Mouse (Mus musculus) CD8-positive naive resting alpha-beta T cell, adult 2 months (primary cell): ENCODE data around the gene Trim69.

Experiments used
- DNase-seq, 2 experiments: peaks; one replicate each; pipeline ENCODE4 v3.0.0; 2022; ENCODE audit warnings: low read depth in 2 of 2, low spot score in 2 of 2

The Trim69 gene

DNA sequence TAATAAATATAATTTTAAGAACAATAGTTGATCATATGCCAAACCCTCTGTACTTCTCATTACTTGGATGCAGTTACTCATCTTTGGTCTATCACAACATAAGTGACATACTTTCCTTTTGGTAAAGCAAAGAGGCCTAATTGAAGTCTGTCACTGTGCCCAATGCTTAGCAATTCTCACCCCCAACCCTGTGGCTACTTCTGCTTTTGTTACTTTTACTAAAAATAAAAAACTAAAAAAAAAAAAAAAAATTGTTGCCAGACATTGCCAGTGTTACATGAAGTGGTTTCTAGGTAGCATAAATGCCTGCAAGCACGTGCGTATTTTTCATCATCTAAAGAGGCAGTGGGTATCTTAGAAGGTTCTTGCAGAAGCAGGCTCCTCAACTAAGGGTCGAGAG lies 7.7 kb upstream of the Trim69 start:
- no peak for DNase-seq

DNA sequence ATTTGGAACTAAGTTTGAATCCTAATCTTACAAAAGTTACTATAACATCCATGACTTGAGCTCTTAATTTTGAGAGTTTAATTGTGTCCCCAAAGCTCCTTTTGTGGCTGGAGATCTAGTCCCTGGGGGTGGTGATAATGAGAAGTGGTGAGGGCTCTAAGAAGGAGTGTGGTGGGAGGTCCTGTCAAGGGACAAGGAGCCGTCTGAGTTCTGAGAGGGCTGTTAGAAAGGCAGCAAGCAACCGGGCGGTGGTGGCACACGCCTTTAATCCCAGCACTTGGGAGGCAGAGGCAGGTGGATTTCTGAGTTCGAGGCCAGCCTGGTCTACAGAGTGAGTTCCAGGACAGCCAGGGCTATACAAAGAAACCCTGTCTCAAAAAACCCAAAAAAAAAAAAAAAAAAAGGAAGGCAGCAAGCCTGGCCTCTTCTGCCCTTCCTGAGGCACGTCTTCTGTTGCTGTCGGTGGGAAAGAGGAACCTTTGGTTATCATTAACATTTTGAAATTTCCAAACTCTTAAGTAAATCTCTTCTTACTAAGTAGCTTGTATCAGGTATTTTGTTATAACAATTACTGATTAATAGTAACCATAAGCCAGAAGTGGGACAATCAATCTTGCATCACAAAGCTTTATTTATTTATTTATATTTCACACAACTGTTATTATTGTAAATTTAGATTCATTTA lies 6.7 kb upstream of the Trim69 start:
- no peak for DNase-seq

DNA sequence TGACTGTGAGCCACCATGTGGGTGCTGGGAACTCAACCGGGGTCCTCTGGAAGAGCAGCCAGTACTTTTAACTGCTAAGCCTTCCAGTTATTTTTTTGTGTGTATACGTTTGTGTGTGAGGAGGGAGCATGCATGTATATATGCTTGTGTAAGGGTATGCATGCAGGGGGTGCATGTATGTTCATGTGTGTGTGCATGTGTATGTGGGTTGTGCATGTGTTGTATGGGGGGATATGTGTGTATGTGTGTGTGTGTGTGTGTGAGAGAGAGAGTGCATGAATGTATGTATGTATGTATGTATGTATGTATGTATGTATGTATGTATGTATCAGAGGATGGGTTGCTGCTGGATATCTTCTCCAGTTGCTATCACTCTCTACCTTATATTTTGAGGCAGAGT lies 6.0 kb upstream of the Trim69 start:
- no peak for DNase-seq

DNA sequence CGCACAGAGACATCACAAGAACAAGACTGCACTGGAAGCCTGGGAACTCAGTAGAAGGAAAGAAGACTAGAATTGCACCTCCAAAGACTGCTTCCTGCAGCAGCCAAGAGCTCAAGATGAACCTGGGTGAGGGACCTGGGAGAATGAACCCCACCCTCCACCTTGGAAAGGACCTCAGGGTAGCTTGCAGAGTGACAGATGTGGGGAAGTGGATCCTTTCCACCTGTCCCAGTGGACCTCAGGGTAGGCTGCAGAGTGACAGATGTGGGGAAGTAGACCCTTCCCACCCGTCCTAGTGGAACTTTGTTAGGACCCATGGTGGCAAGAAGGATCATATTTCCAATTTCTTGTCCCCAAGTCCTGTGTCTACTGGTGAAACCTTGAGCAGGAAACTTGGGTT lies 5.2 kb upstream of the Trim69 start:
- no peak for DNase-seq

DNA sequence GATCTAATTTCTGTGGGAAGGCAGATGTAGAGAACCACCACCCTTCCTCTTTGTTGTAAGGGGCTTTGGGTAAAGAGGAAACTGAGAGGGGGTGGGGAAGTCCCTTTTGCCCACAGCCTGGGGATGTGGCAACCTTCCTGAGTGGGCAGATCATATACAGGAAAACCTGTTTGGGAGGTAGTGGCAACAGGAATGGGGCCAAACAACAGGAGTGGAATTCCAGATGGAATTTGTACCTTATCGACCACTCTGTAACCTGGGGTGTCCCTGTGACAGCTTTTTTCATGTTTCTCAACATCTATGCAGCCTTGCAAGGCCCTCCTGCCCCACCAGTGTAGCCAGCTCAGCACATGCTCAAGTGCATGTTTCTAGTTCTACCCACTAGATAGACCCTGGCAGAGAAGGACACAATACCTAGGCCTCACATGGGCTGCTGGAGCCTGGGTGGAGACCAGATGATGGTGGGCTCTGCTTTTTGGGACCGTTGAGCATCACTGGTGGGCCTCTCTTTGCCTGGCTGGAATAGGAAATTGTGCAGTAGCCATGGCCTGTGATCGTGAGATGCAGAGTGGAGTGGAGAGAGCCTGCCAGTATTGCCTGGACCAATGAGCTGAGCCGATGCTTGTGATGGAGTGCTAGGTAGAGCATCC lies 4.3 kb upstream of the Trim69 start:
- no peak for DNase-seq

DNA sequence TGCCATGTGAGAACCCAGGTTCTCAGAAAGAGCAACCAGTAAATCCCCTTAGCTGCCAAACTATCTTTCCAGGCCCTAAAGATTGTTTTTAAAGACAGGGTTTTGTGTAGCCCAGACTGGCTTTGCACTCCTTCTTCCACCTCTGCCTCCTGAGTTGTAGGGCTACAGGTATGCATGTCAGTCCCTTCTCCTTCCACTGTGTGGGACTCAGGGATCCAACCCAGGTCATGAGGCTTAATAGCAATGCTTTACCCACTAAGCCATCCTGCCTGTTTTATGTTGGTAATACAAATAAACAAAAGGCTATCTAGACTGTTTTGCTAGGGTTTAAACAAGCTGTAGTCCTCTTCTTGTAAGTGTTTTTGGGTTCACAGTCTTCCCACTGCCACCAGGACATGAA lies 2.9 kb upstream of the Trim69 start:
- no peak for DNase-seq

DNA sequence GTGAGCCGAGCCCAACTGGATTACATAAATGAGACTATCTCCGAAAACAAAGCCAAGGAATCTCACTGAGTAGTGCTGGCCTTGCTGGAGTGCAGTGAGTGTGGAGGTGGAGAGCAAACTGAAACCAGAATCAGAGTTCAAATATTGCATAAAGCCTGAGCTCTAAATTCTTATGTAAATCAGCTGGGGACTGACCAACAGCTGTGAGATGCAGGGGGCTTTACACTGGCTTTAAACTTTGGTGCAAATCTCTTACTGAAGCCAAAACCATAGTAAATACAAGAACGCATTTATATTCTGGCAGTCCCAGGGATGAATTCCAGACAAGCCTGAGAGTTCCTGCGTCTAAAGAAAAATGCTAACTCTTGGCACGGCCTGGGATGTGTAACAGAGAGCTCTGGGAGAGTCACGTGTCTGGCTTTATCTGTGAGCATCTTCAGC lies 2.1 kb upstream of the Trim69 start:
- DNase-seq: no peak

DNA sequence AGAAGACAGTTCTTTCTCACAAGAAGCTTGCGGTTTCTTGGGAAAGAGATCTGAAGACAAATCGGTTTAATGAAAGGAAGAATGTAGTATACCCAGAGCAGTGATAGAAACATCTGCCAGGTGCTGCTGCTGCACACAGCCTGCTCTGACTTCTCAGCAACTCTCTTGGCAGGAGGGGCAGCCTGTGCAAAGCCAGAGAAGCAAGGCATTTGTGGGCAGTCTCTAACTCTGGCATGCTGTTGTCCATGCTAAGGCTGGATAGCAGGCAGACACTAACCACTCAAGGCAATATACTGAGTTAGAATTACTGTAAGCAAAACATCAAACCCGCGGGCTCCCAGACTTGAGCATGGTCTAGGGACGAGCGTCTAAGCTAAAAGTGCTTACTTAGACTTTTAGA lies 833 bp upstream of the Trim69 start:
- DNase-seq: no peak

DNA sequence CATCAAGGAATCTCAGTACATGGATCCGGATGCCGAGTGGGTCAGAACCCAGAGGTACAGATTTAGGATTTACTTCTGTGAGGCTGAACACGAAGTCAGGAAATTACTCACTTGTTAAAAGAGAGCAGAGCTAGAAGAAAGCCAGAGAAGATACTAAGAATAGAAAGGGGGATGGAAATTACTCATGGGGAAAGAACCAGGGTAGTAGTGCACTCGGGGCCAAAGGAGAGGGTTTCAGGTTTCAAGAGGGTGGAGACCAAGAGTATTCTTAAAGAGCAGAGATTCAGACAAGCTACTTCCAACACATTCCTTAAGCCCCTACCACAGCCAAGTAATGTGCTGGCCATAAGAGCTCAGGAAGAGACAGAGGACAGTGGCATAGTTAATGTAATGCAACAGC lies 1.0 kb downstream of the Trim69 start:
- no peak for DNase-seq

DNA sequence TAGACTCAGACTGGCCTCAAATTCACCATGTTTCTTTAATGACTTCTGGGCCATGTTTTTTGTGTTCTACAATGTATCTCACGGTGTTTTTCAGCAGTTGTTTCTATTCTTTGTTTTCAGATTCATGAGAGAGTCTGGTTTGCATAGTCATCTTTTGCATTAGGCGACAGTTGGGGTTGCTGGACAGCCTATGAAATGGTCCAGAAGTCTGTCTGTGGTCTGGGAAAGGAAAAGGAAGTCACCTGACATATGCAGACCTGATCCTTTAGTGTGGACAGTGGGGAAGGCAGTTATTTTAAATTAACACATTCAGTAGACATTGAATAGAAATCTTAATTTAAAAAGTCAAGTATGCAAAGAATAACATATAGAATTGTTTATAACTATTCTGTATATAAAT lies 2.0 kb downstream of the Trim69 start:
- DNase-seq: no peak

DNA sequence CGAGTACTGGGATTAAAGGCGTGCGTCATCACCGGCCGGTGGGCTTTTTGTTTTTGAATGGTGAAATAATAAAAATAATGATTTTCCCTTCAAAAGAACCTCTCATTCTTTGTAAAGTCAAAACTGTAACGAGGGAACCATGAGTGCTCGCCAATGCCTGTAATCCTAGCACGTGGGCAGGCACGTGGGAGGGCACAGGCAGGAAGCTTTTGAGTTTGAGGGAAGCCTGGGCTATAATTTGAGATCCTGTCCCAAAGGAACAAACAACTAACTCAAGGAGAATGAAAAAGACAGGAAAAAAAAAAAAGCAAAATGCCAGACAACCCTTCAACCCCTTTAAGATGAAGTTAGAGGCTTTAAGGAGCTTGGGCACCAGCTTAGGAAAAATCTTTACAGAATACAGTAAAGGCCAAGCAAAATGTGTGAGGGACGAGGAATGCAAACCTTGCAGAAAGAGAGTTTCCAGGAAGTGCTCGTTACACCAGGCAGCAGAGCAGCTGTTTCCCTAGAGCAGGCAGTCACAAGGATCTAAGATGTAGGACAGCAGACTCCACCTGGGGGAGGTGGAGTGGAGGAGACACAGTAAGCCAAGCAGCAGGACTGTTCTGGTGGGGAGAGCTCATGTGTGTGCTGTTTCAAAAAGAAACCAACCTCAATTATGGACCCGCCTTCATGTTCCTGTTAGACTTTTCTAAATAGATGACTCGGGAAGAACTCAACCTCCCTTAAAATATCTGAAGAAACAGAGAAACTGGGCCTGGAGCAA lies 3.1 kb downstream of the Trim69 start:
- no peak for DNase-seq

DNA sequence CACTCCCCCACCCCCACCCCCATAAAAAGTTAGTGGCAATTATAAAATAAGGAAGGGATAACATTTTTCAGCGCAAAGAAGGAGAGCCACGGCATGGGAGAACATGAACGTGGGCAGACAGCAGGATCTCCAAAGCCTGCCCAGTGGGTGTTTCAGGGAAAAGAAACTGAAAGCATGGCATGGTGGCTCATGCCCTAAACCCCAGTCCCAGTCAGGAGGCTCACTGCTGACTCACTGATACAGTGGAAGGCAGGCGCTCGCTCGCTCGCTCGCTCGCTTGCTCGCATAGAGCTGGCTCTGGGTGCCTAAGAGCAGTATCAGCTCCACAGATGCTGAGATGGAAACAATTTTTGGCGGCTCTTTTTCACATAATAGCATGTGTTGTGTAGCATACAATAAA lies 3.8 kb downstream of the Trim69 start:
- no peak for DNase-seq

DNA sequence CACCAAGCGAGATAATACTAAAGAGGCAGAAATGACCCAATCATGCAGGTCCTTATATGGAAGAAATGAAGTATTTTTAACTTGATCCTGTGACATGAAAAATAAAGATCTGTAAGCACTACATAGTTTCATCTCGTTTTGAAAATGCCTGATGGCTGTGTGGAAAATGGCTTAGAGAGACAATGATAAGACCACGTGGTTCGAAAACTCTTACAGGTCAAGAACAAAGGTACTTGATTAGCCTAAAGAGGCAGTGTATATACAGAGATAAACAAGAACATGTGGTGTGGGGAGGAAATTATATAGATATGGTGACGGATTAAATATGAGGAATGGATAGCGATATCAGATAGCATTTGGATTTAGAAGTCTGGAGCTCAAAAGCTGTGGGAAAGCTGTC lies 10.8 kb downstream of the Trim69 start:
- no peak for DNase-seq

DNA sequence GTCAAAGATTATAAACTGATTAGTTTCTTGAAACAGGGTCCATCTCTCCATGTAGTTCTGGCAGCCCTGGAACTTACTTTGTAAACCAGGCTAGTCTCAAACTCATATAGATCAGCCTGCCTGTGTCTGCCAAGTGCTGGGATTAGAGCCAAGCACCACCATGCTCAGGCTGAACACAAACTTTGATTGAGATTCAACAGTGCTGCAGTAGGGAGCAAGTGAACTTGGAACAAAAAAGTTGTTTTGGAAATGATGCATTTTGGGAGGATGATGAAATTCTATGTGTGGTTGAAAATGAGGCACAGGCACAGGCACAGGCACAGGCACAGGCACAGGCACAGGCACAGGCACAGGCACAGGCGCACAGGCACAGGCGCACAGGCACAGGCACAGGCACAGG lies 11.7 kb downstream of the Trim69 start:
- DNase-seq: no peak

DNA sequence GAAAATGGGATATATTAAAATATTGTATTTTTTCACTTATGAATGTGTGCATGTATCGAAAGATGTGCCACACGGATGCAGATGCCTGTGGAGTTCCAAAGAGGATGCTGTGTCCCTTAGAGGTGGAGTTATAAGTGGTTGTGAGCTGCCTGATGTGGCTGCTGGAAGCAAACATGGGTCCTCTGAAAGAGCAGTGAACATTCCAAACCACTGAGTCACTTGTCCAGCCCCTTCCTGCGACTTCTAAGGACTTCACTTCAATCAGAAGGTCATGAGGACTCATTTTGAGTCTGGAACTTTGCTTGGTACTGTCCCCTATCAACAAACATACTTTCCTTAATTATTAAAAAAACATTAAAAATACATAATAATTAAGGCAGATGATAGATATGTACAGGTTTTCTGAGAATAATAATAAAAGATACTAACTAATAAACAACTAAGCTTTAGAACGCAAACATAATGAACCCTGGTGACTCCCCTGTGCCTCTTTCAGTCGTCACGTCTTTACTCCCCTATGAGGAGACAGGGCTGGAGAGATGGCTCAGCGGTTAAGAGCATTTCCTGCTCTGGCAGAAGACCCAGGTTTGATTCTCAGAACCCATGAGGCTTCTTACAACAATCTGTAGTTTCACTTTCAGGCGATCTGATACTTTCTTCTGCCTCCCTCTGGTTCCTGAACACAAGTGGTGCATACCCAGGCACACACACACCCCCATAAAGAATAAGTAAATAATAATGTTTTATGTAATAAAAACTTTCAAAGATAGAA lies 19.7 kb downstream of the Trim69 start:
- peak; percentile 36 to 50 for DNase-seq

DNA sequence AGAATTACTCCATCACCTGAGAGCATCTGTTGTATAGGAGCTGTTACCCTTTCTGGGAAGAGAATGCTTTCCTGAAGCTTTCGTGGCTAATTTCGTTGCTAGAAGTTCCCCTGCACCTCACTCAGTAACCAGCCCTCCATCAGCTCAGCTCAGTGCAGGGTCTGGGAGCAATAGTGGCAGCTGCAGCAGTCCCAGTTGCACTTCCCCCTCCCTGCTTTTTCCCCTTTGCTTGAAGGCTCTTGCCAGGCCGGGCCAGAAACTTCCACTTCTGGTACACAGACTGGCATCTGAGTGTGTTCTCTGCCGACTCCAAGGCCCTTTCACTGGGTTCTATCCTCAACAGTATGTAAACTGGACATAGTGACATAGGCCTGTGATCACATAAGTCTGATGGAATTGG lies 24.6 kb downstream of the Trim69 start:
- DNase-seq: no peak

DNA sequence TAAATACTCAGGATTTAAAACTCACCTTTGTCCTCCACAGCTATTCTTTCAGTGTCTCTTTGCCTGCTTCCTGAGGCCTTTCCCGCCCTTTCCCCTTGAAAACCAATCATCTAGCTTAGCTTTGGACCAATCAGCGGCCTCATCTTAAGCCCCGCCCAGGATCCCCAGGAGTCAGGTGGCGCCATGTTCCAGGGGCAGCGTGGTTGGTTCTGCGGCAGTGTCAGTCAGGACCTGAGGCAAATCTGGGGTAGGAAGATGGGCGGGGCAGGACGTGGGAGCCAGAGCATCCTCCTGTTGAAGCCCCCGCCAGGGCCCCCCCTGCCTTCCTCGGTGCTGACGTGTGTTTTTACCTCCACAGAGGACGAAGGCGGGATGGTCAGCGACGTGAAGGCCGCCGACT lies 25.6 kb downstream of the Trim69 start, which contains the start of the genes Patl2 and Terb2:
Gene Patl2 (minus strand): TSS at position 84 of the 400 bp plus-strand sequence.
Gene Terb2 (plus strand): TSS at position 167 of the 400 bp plus-strand sequence.
- no peak for DNase-seq

DNA sequence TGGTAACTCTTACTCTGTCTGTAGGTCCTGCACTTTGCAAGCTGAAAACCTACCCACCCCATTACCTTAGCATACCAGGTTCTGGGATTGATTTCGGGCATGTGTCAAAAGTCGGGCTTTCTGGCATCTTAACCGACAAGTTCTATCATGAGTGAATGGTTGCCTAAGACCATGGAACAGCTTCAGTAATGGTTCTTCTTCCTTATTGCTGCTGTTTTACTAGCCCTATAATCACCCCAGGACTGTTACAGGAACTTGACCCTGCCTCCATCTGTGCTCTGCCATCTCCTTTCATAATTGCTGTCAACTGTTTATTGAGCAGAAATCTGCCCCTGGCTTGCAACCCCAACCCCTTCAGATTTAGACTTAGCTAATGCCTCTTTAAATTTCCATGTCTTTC lies 26.3 kb downstream of the Trim69 start:
- DNase-seq: no peak

DNA sequence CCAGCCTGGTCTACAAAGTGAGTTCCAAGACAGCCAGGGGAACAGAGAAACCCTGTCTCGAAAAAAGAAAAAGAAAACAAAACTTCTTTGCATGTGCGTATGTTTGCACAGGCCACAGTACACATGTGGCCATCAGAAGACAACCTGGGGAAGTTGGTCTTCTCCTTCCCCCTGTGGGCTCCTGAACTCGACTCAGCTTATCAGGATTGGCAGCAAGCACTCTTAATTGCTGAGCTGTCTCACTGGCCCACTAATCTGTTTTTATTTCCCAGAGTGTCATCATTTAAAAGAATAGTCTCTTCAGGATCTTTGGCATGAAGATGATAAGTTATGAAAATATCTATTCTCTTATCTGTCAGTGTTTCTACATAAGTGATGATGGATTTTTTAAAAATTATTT lies 31.3 kb downstream of the Trim69 start:
- DNase-seq: no peak

DNA sequence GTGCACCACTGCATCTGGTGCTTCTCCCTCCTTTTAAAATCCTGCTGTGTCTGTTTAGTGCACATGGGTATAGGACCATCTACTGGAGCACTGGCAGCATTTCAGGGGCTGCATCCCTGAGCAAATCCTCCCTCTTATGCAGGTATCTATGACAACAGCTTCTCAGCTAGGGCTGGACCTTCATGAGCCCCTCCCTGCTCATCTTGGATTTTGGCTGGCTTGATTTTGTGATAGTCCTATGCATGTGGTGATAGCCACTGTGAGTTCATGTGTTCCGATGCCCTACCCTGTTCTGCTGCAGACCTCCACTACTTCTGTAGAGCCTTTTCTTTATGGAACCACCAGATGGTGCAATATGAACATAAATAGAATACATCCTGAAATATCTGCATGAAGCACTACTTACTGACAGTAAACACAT lies 34.0 kb downstream of the Trim69 start:
- DNase-seq: no peak

DNA sequence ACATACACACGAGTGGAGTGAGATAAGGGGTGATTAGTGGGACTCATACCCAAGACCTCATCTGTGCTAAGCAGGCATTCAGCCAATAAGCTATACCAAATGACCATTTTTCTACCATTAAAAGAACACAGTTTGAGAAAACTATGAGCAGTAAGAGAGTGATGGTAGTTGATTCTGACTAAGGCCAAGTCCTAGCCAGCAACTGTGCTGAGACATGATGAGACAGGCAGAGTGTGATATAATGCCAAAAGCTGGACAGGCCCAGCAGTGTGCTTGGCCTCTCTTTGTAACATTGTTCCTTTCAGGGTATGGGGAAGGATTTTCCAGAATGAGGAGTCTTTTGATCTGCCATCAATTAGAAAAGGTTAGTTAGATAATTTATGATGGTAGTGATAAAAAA lies 41.0 kb downstream of the Trim69 start:
- no peak for DNase-seq
